Mouse (Mus musculus) midbrain, embryonic 12.5 days (tissue): ENCODE results near the gene A530032D15Rik. TPM values are rescaled to one million over a fixed set of nuclear protein-coding genes. Genes with fewer than 3 reads are reported as not detected.

Experiments
- polyA plus RNA-seq: library from polyadenylated mRNA; unstranded; fragments of >200 nt; fragmentation: Nextera tagmentation; extraction: Ambion mirVana; gene quantifications from 2 replicates; pipeline ENCODE4 v1.2.1, GENCODE M21; 2016

Gene A530032D15Rik
- polyA plus RNA-seq, 1 experiment from 2014 or later: not detected

Other genes starting within 250 kb of the A530032D15Rik start
- gene Slc16a14, start 174.7 kb downstream of the A530032D15Rik start, polyA plus RNA-seq: 12.3 and 15.4 TPM in 2 replicates
- gene Gm10553, start 9.7 kb downstream of the A530032D15Rik start, polyA plus RNA-seq: not detected in 2 replicates
- not detected in 2 replicates for gene C130026I21Rik, start 160.7 kb upstream of the A530032D15Rik start, polyA plus RNA-seq